Mouse (Mus musculus): ENCODE results near the gene Qrich2.

DNA sequence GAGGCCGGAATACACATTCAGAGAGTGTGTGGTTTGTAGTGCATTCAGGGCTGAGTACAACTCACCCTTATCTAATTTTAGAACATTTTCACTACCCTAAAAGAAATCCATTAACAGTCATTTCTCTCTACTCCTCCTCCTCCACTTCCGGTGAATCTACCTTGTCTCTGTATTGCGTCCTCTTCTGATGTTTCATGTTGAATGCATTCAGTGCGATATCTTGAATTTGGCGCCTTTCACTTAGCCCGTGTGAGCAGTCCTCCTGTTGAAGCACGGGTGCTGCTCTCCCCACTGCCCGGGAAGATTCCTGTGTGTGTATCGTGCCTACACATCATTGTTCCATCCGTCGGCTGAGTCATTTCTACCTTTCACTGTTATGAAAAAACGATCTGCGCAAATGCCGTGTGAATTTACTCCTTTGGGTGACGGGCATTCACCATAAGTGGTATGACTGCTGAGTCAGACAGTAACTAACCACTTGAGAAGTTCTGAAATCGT is 59.8 kb downstream of the Qrich2 start:
- TF ChIP-seq POLR2A (IDR thresholded peaks at IDR 0.05; ENCODE audit: extremely low read depth, insufficient read depth, low read length) (no peak), CTCF (IDR thresholded peaks at IDR 0.05; ENCODE audit: extremely low read depth, insufficient read depth, low read length) (no peak)

Data from cortical plate, adult 2 months (tissue).